Mouse (Mus musculus) forebrain, embryonic 14.5 days (tissue): Measurements from ENCODE around the gene Gpr183. TPM values are rescaled to one million over a fixed set of nuclear protein-coding genes. Genes with fewer than 3 reads are reported as not detected.

ENCODE experiments used
- ATAC-seq: fragments of 200-750 bp; cut with Nextera tagmentation; 2 replicates; pipeline ENCODE4 v1.8.0; 2017; ENCODE audit warnings: mild to moderate bottlenecking, moderate library complexity
- DNase-seq: peaks from one replicate; pipeline ENCODE4 v3.0.0-alpha.2; 2015; ENCODE audit warnings: low spot score
- H3K27ac ChIP-seq: fragments of 300-500 bp; sonication (generic); 2 replicates; pipeline ENCODE4 v1.5.1; 2014; ENCODE audit warnings: low read depth, mild to moderate bottlenecking, control low read depth, low read length, moderate library complexity
- H3K27me3 ChIP-seq: fragments of 300-500 bp; sonication (generic); replicated peaks from 2 replicates; pipeline ENCODE4 v1.6.1; 2014; ENCODE audit warnings: low read length, control low read depth, mixed read lengths; ENCODE audit not compliant: control insufficient read depth, insufficient read depth
- H3K36me3 ChIP-seq: fragments of 300-500 bp; sonication (generic); 2 replicates; pipeline ENCODE4 v1.6.1; 2014; ENCODE audit warnings: low read length, control low read depth; ENCODE audit not compliant: control insufficient read depth, insufficient read depth
- H3K4me1 ChIP-seq: fragments of 300-500 bp; sonication (generic); 2 replicates; pipeline ENCODE4 v1.6.1; 2014; ENCODE audit warnings: antibody characterized with exemption, low read length, control low read depth; ENCODE audit not compliant: control insufficient read depth, insufficient read depth
- H3K4me2 ChIP-seq: fragments of 300-500 bp; sonication (generic); 2 replicates; pipeline ENCODE4 v1.6.1; 2014; ENCODE audit warnings: mild to moderate bottlenecking, control low read depth, low read length
- H3K4me3 ChIP-seq: fragments of 300-500 bp; sonication (generic); 2 replicates; pipeline ENCODE4 v1.5.1; 2014; ENCODE audit warnings: low read depth, low read length, control low read depth
- H3K9ac ChIP-seq: fragments of 300-500 bp; sonication (generic); 2 replicates; pipeline ENCODE4 v1.6.1; 2014; ENCODE audit warnings: mild to moderate bottlenecking, low read length, control low read depth, moderate library complexity
- H3K9me3 ChIP-seq: fragments of 300-500 bp; sonication (generic); replicated peaks from 2 replicates; pipeline ENCODE4 v1.6.1; 2016; ENCODE audit warnings: low read length, control low read depth, mixed read lengths; ENCODE audit not compliant: control insufficient read depth
- WGBS: fragments of 180-500 bp; shearing (Covaris S2); extraction: QIAGEN DNeasy Blood & Tissue Kit; methylation state at CpG from one replicate; pipeline ENCODE4 v1.1.7; 2014; 5-methylcytosine and 5-hydroxymethylcytosine counted together
- polyA plus RNA-seq: library from polyadenylated mRNA; unstranded; fragments of >200 nt; fragmentation: Nextera tagmentation; extraction: Ambion mirVana; gene quantifications from 2 replicates; pipeline ENCODE4 v1.2.1, GENCODE M21; 2014

Gpr183 gene
- polyA plus RNA-seq, 1 experiment from 2014 or later = 1.1 TPM

- no peaks in the 10 kb centered on the region for H3K4me1 ChIP-seq
- WGBS = 89% methylated on average over 8 of the region's 8 CpGs
- H3K4me3 ChIP-seq = no peak overlapping the region
- H3K9me3 ChIP-seq = 0 out of 2 replicates have a peak, but pooled peaks cover 4% of the 10 kb centered on the region
- no peak overlapping the region for H3K27ac ChIP-seq
- H3K27me3 ChIP-seq = no peaks in the 10 kb centered on the region
- no peak overlapping the region for H3K4me2 ChIP-seq
- H3K9ac ChIP-seq = no peak overlapping the region
- DNase-seq (no peak), ATAC-seq (no peak)
- H3K36me3 ChIP-seq = peaks cover 9% of the 10 kb centered on the region
Measured at GRCm38 (mm10) chr14:121936856-121937255, 28.1 kb downstream of the Gpr183 start.

GRCm38 (mm10) chr14:121936356-121936755 is 28.6 kb downstream of the Gpr183 start:
- H3K36me3 ChIP-seq = peaks cover 9% of the 10 kb centered on the region

GRCm38 (mm10) chr14:121934597-121934946 is 30.4 kb downstream of the Gpr183 start:
- H3K4me3 ChIP-seq = no peak overlapping the region
- H3K36me3 ChIP-seq = peaks cover 9% of the 10 kb centered on the region

More at GRCm38 (mm10) chr14:121936356-121936755, 28.6 kb downstream of the Gpr183 start:
- Histone ChIP-seq H3K4me2 (no peak overlapping the region), H3K9ac (no peak overlapping the region), H3K27me3 (no peaks in the 10 kb centered on the region), H3K27ac (no peak overlapping the region), H3K9me3 (0 out of 2 replicates have a peak, but pooled peaks cover 4% of the 10 kb centered on the region), H3K4me1 (no peaks in the 10 kb centered on the region), H3K4me3 (no peak overlapping the region)
- 97% methylated on average over 4 of the region's 4 CpGs for WGBS
- ATAC-seq (no peak), DNase-seq (no peak)

GRCm38 (mm10) chr14:121933906-121934596 is 30.9 kb downstream of the Gpr183 start:
- Histone ChIP-seq H3K36me3 (peaks cover 9% of the 10 kb centered on the region), H3K27me3 (no peaks in the 10 kb centered on the region), H3K9ac (no peak overlapping the region), H3K9me3 (0 out of 2 replicates have a peak, but pooled peaks cover 4% of the 10 kb centered on the region), H3K4me2 (no peak overlapping the region), H3K4me1 (no peaks in the 10 kb centered on the region), H3K27ac (no peak overlapping the region), H3K4me3 (no peak overlapping the region)
- DNase-seq (no peak), ATAC-seq (no peak)
- WGBS = 96% methylated on average over 7 of the region's 7 CpGs

More at GRCm38 (mm10) chr14:121934597-121934946, 30.4 kb downstream of the Gpr183 start:
- ATAC-seq (no peak), DNase-seq (no peak)
- no peaks in the 10 kb centered on the region for H3K27me3 ChIP-seq
- no peak overlapping the region for H3K27ac ChIP-seq
- H3K9ac ChIP-seq = no peak overlapping the region
- 0 out of 2 replicates have a peak, but pooled peaks cover 4% of the 10 kb centered on the region for H3K9me3 ChIP-seq
- 93% methylated on average over 5 of the region's 5 CpGs for WGBS
- no peaks in the 10 kb centered on the region for H3K4me1 ChIP-seq
- H3K4me2 ChIP-seq = no peak overlapping the region

- no peak for ATAC-seq
Measured at GRCm38 (mm10) chr14:121932180-121932579, 32.8 kb downstream of the Gpr183 start.

GRCm38 (mm10) chr14:121931594-121931993 is 33.4 kb downstream of the Gpr183 start:
- ATAC-seq (no peak), DNase-seq (no peak)
- WGBS = 93% methylated on average over 3 of the region's 3 CpGs
- H3K27me3 ChIP-seq = no peaks in the 10 kb centered on the region
- no peak overlapping the region for H3K9ac ChIP-seq
- no peaks in the 10 kb centered on the region for H3K4me1 ChIP-seq
- H3K4me2 ChIP-seq = no peak overlapping the region
- H3K36me3 ChIP-seq = peaks cover 9% of the 10 kb centered on the region
- no peak overlapping the region for H3K4me3 ChIP-seq
- no peak overlapping the region for H3K27ac ChIP-seq
- H3K9me3 ChIP-seq = 0 out of 2 replicates have a peak, but pooled peaks cover 4% of the 10 kb centered on the region

More at GRCm38 (mm10) chr14:121932180-121932579, 32.8 kb downstream of the Gpr183 start:
- no peaks in the 10 kb centered on the region for H3K27me3 ChIP-seq
- no peak overlapping the region for H3K4me2 ChIP-seq
- 0 out of 2 replicates have a peak, but pooled peaks cover 4% of the 10 kb centered on the region for H3K9me3 ChIP-seq
- DNase-seq = no peak
- no peak overlapping the region for H3K27ac ChIP-seq
- H3K4me1 ChIP-seq = no peaks in the 10 kb centered on the region
- H3K36me3 ChIP-seq = peaks cover 9% of the 10 kb centered on the region
- no peak overlapping the region for H3K9ac ChIP-seq
- WGBS = 81% methylated on average over 4 of the region's 4 CpGs
- H3K4me3 ChIP-seq = no peak overlapping the region

GRCm38 (mm10) chr14:121930731-121931383 is 34.1 kb downstream of the Gpr183 start:
- Histone ChIP-seq H3K36me3 (peaks cover 9% of the 10 kb centered on the region), H3K4me3 (no peak overlapping the region), H3K4me1 (no peaks in the 10 kb centered on the region), H3K27ac (no peak overlapping the region), H3K4me2 (no peak overlapping the region), H3K9ac (no peak overlapping the region), H3K27me3 (no peaks in the 10 kb centered on the region), H3K9me3 (0 out of 2 replicates have a peak, but pooled peaks cover 4% of the 10 kb centered on the region)
- WGBS = 69% methylated on average over 7 of the region's 7 CpGs
- no peak for DNase-seq
- no peak for ATAC-seq

GRCm38 (mm10) chr14:121929243-121929951 is 35.6 kb downstream of the Gpr183 start:
- Histone ChIP-seq H3K27me3 (no peaks in the 10 kb centered on the region), H3K9ac (no peak overlapping the region), H3K9me3 (no peaks in the 10 kb centered on the region), H3K27ac (no peak overlapping the region), H3K4me3 (no peak overlapping the region), H3K4me1 (no peaks in the 10 kb centered on the region), H3K36me3 (peaks cover 7% of the 10 kb centered on the region), H3K4me2 (no peak overlapping the region)
- WGBS = 93% methylated on average over 12 of the region's 12 CpGs
- DNase-seq (no peak), ATAC-seq (no peak)
